Mouse (Mus musculus): ENCODE measurements at regions not wholly inside any gene's neighbourhood (a gene's known extent, or its start where the extent isn't known, plus 50 kb on each side); places are given as distances from the start of the nearest gene placed in this dataset.

DNA sequence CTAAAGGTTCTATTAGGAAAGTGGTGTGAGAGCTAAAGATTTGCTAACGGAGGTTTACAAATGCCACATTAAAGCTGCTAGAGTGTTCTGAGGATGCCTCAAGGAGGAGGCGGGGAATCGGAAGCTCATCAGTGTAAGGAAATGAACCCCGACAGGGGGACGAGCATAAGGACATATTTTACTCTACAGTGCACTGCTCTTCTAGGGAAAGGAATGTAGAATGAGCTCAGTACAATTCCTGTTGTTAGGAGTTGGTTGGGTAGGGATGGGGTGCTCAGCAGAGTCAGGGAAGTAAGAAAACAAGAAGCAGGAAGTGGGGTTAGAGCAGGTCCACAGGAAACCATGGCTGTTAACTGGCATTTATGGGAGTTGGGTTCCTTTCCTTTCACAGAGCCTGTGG lies 54.6 kb downstream of the Mex3b start:
- no peak for DNase-seq (ENCODE audit: low spot score)

- no peak for DNase-seq (ENCODE audit: low spot score)
Measured at GRCm38 (mm10) chr7:82923220-82924071, 56.3 kb downstream of the Mex3b start.

- no peak for DNase-seq (ENCODE audit: low spot score)
Measured at GRCm38 (mm10) chr7:82924092-82924491, 57.0 kb downstream of the Mex3b start.

- no peak for DNase-seq (ENCODE audit: low spot score)
Measured at GRCm38 (mm10) chr7:82938311-82938710, 71.2 kb downstream of the Mex3b start.

- no peak for DNase-seq (ENCODE audit: low spot score)
Measured at GRCm38 (mm10) chr7:82939536-82939935, 72.4 kb downstream of the Mex3b start.

DNA sequence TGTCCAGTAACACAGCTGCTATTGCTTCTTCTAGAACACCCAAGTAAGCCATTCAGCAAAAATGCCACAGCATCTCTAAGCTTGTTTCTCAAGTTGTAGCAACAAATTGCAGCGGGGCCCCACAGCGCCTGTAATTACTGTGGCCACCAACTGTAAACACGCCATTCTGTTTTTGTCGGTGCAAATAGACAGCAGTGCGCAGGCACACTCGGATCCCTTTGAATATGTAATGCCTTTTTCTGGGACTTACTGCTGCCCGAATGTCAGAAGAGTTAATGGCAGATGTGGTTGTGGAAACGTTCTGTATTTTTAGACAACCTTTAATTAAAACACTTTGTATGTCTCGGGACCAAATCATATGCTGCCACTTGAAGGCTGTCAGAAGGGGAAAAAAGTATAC lies 76.2 kb downstream of the Mex3b start:
- DNase-seq (ENCODE audit: low spot score) = no peak

GRCm38 (mm10) chr7:82943797-82944196 lies 76.7 kb downstream of the Mex3b start:
- DNase-seq (ENCODE audit: low spot score) = no peak

- DNase-seq (ENCODE audit: low spot score) = no peak
Measured at GRCm38 (mm10) chr7:82949372-82949771, 82.2 kb downstream of the Mex3b start.

DNA sequence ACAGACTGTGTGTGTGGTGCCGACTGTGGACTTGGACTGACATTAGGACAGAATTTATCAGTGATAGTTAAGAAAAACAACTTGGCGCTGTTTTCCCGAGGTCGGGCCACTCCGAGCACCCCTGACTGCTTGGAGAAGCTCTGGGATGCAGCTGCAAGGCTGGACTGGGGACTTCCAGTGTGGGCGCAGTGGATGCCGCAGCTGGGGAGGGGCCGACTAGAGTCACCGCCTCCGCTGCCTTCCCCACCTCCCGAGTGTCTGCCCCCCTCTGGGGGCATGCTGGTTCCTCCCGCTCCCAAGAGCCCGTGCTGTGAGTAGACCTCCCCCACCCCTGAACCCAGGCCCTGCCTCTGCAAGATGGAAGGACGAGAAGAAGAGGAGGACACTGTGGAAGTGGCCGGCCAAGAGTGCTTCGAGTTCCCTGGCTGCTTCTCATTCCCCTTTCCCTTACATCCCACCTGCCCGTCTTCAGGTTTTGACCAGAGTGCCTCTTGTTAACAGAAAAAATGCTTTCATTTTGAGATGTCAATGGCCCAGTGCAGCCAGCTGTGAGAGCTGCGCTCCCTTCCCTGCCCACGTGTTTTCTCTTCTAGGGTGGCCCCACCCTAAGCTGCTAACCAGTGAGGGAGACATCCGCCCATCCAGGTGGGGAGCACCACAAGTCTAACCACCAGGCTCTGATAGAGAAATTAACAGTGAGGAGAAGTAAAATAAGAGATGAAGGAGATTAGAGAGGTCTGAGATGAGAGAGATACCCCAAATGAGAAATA lies 90.3 kb downstream of the Mex3b start:
- DNase-seq (ENCODE audit: low spot score) = no peak

DNA sequence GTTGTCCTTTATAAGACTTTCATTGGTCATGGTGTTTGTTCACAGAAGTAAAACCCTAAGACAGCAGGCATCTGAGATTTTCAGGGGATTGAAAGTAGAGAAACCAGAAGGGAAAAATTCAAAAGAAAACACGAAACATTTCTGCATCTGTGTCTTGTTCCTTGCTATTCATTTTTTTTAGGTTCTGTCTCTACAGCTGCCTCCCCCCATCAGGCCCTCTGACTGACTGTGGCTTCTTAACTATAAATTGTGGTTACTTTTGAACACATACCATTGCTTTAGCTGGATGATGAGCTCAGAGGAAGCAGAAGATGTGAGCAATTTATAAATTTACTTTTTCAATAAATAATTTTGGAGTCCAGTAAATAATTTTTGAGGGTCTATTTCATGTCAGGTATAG lies 103.5 kb downstream of the Mex3b start:
- no peak for DNase-seq (ENCODE audit: low spot score)

DNA sequence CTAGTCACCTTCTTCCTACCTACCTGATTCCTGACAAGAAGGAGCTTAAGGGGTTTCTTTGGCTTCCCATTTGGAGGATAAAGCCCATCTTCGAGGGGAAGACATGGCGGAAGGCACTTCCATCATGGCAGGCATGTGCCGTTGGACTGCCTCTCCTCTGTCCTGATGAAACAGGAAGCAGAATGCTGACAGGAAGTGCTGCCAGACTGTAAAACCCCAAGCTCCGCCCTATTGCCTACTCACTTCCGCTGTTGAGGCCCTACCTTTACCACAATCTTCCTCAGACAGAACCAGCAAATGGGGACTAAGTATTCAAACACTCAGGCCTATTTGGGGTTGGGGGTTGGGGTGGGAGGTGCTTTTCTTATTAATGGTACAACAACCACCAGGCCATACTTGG lies 104.1 kb downstream of the Mex3b start:
- no peak for DNase-seq (ENCODE audit: low spot score)

GRCm38 (mm10) chr7:82972214-82973006 lies 105.3 kb downstream of the Mex3b start:
- DNase-seq (ENCODE audit: low spot score) = no peak

DNA sequence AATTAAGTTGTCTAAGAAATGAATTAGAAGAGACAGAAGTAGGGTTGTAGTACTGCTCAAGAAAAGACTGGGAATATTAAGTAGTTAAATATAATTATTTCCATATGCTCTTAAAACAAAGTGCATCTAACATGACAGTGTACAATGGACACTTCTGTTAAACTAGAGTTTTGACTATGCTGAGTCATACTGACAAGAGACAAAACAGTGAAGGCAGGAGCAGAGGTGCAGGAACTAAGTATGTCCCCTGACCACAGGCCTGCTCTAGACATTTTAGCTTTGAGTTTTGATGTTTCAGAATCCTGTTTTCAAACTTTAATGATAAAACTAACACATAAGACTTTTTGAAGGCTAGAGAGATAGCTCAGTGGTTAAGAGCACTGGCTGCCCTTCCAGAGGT lies 123.6 kb downstream of the Mex3b start:
- DNase-seq (ENCODE audit: low spot score) = no peak

DNA sequence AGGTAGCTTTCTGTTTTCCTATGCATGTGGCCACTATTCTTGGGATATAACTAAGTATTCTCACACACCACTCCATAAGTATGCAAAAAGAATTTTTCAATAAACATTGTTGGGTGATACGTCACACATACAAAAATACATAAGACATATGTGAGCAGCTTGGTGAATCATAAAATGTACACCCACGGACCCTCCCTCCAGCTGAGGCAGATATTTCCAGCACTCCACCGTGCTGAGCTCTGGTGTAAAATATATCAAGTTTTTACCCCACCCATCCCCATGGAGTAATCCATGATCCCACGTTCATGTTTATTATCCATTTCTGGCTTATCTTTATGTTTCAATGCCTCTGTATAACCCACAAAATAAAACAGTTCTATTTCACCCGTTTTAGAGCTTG lies 126.0 kb downstream of the Mex3b start:
- DNase-seq (ENCODE audit: low spot score) = no peak

GRCm38 (mm10) chr7:82998848-82999247 lies 131.7 kb downstream of the Mex3b start:
- DNase-seq (ENCODE audit: low spot score) = no peak

- DNase-seq (ENCODE audit: low spot score) = no peak
Measured at GRCm38 (mm10) chr7:83007540-83007939, 140.4 kb downstream of the Mex3b start.

GRCm38 (mm10) chr7:83012145-83012544 lies 145.0 kb downstream of the Mex3b start:
- no peak for DNase-seq (ENCODE audit: low spot score)

GRCm38 (mm10) chr7:83014725-83015690 lies 147.9 kb downstream of the Mex3b start:
- DNase-seq (ENCODE audit: low spot score) = no peak

- no peak for DNase-seq (ENCODE audit: low spot score)
Measured at GRCm38 (mm10) chr7:83015756-83016155, 148.6 kb downstream of the Mex3b start.

- no peak for DNase-seq (ENCODE audit: low spot score)
Measured at GRCm38 (mm10) chr7:83016566-83016965, 149.4 kb downstream of the Mex3b start.

DNA sequence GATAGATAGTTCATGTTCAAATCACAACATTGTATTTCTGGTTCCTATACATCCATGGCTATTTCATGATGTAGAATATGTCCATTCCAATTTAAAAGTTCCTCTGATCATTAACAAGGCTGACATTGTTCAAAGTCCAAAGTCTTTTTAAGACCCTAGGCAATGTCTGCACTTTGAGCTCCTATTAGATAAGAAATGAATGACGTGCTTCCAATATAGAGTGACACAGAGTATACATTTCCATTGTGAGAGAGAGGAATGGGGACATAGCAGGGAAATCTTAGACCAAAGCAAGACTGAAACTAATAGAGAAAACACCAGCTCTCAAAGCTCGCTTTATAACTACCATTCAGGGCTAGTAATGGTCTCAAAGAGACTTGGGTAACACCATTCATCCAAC lies 153.5 kb downstream of the Mex3b start:
- DNase-seq (ENCODE audit: low spot score) = no peak

Measured in lung, postnatal 25 days (tissue).